Mouse (Mus musculus): ENCODE data around the gene Phf23.

Phf23 gene

DNA sequence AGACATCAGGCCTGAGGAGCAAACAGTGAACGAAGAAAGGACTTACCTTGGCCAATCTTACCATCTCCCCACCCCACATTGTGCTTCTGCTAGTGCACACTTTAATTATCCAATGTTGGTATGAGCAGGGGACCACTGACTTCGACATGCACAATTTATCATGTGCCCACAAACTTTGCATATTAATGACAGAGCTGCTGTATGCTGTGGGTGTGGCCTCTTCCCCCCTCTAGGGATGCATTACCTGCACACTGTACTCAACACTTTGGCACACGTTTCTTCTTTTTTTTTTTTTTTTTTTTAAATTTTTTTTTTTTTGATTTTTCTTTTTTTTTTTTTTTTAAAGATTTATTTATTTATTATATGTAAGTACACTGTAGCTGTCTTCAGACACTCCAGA lies 24.8 kb upstream of the Phf23 start:
- no peak for DNase-seq (ENCODE audit: low spot score in 2 of 2)

GRCm38 (mm10) chr11:69974907-69975306 lies 20.7 kb upstream of the Phf23 start:
- DNase-seq (ENCODE audit: low spot score in 2 of 2): no peak

DNA sequence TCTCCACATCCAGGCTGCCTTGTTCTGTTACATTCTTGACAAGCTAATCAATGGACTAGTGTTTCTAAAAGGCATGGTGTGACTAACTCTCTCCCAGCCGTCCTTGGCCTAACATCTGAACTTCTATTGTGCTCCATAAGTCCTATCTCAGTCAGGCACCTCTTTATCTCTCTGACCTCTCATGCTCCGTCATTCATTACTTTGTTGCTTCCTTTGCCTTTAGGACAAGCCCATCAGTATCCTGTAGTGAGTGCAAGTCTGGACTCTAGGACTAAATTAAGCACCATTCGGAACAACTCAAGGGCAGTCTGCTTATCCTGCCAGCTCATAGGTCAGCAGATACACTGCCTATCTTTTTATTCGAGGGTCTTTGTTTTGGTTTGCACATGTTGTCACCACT lies 19.3 kb upstream of the Phf23 start:
- DNase-seq (ENCODE audit: low spot score in 2 of 2): no peak

- no peak for DNase-seq (ENCODE audit: low spot score in 2 of 2)
These were observed 15.8 kb upstream of the Phf23 start for GRCm38 (mm10) chr11:69979827-69980195.

GRCm38 (mm10) chr11:69980196-69981140 lies 15.1 kb upstream of the Phf23 start:
- peak; percentile 99 for DNase-seq (ENCODE audit: low spot score in 2 of 2)

- no peak for DNase-seq (ENCODE audit: low spot score in 2 of 2)
These were observed 14.3 kb upstream of the Phf23 start, which contains the start of gene Ctdnep1 for GRCm38 (mm10) chr11:69981141-69981762. Gene Ctdnep1, plus strand, starts transcription at chr11:69981156.

- DNase-seq (ENCODE audit: low spot score in 2 of 2): no peak
These were observed 13.4 kb upstream of the Phf23 start, which contains the start of gene Elp5 for GRCm38 (mm10) chr11:69982225-69982624. Gene Elp5, minus strand, starts transcription at chr11:69982517.

DNA sequence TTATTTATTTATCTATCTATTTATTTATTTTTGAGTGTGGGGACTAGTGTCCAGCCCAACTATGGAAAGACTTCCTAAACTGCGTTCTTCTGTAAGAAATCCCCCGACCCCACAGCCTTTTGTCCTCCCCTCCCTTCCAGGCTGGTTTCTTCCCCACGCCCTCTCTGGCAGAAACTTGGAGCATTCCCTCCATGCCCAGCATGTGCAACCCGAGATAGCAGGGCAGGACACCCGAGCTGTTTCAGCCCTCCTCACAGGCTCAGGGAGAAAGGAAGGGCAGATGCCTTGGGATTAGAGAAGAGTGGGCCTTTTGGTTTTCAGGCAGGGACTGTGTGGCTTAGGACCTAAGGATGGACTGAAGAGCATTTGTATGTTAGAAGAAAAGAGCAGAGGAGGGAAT lies 12.7 kb upstream of the Phf23 start:
- DNase-seq (ENCODE audit: low spot score in 2 of 2): no peak

GRCm38 (mm10) chr11:69983377-69983776 lies 12.2 kb upstream of the Phf23 start:
- DNase-seq (ENCODE audit: low spot score in 2 of 2): no peak

GRCm38 (mm10) chr11:69984431-69984830 lies 11.1 kb upstream of the Phf23 start:
- DNase-seq (ENCODE audit: low spot score in 2 of 2): no peak

DNA sequence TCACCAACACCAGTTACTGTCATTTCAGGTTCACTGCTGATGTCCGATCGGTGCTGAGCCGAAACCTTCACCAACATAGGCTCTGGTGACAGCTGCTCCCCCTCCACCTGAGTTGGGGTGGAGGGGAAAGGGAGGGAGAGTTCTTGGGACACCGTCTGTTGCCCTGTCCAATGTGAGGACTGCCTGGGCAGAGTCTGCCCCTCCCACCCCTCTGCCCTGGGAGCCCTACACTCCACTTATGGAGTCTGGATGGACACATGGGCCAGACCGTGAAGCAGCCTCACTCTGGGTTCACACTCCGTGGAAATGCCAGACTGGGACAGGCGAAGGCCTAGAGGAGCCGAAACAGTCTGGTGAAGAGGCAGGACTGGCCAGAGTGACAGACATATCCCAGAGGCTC lies 5.6 kb upstream of the Phf23 start:
- DNase-seq (ENCODE audit: low spot score in 2 of 2): no peak

DNA sequence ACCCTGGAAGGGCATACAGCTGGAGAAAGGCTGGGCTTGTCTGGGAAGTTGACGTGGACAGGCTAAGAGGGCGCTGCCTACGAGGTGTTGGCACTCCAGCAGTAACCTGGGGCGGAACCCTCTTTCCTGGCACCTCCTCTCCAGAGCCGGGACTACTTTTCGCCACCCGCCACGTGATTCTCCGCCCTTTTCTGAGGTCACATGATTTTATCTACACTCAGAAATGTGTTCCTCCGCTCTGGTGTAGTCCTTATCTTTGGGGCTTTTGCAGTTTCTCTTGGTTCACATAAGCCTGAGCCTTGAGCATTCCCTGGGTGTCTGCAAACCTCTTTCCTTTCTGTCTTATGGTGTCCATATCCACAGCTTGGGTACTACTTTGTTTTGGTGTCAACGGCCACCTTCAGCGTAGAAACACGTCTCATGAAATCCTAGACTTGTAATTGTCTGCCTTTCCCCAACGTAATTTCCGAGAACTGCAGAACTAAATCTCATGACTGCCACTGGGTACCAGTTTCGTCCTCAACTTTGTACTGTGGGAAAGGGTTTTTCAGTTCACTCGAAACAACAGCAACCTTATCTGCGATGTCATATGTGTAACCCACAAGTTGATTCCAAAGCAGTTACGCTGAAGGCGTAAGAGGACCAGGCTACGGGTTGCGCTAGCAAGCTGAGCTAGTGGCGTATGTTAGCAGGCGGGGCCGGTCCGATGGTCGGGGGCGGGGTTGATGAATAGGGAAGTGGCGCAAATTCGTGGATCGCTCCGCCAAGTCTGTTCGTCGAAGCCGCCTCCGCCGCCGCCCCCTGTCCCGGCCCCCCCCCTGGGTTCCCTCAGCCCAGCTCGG lies 4.5 kb upstream of the Phf23 start, which contains the start of gene Gabarap:
Gabarap (plus strand) TSS at position 294 of the 842 bp plus-strand sequence.
- peak; percentile 93 to 94 for DNase-seq (ENCODE audit: low spot score in 2 of 2)

- DNase-seq (ENCODE audit: low spot score in 2 of 2): no peak
These were observed 3.9 kb upstream of the Phf23 start for GRCm38 (mm10) chr11:69991711-69992110.

DNA sequence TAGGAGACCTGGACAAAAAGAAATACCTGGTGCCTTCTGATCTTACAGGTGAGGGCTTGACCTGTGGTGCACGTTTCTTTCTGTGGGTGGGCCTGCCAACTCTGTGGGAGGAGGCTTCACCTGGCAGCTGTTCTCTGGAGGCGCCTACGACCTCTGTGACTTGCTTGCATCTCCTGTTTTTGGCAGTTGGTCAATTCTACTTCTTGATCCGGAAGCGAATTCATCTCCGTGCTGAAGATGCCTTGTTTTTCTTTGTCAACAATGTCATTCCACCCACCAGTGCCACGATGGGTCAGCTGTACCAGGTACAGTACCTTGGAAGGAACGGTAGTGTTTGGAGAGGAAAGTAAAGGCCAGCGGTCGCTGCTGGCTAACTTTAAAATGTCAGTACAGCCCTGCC lies 3.2 kb upstream of the Phf23 start:
- DNase-seq (ENCODE audit: low spot score in 2 of 2): no peak

GRCm38 (mm10) chr11:69992932-69993331 lies 2.6 kb upstream of the Phf23 start:
- no peak for DNase-seq (ENCODE audit: low spot score in 2 of 2)

DNA sequence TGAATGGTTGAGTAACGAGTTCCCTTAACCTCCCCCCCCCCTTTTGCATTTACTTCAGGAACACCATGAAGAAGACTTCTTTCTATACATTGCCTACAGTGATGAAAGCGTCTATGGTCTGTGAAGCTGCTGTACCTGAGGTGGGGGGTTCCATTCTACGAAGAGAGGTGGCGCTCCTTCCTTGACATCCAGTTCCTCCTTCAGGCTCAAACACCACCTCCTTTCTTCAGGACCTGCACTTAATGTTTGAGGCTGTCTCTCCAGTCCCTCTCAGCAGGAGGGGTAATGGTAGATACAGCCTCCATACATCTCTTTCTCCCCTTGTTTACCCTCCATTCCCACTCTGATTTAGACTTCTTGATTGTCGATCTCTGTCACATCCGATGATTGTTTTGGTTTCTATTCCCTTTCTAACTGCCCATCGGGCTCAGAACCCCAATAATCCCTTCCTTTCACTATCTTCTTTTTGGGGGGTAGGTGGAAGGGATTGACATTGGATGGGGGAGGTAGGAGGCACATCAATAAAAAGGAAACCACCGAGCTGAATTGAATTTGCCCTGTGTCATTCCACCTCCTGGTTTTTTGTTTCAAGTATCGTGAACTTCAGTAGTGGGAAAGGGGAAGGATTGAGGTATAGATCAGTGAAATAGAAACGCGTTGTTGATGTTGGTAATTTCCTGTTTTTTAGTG lies 1.0 kb upstream of the Phf23 start:
- no peak for DNase-seq (ENCODE audit: low spot score in 2 of 2)

DNA sequence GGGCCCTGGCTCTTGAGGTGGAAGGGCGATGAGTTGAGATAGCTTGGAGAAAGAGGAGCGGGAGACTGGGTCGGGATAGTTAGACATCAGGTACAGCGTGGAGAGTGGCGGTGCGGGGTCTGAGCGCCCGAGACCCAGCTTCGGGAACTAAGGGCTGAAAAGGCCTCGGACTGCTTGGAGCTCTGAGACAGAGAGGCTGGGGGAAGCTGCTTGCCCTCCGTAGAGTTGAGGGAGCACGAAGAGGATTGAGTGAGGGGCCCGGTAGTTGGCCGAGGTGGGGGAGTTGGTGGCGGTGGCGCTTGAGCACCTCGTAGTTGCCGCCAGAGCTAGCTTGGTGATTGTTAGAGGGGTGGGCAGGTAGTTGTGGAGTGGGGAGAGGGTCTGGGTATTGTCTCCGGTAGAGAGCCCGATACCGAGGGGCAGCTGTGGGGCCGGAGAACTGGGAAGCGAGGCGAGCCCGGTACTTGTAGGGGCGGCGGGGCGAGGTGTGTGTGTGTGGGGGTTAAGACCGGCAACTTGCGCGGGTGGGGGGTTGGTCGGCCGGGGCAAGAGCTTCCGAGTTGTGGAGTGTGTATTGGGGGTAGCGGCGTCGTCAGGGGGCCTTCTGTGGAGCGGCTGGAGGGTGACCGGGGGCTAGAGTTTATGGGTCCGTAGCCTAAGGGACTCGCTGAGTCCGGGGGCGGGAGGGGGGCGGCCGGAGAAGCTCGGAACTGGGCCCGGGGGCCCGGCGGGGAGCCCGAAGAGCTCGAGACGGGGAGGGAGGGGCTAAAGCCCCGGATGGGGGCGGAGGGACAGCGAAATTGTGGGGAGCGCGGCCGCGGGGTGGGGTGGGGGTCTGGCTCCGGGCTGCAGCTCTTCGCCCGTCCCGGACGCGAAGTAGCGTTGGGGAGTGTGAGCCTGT lies 834 bp downstream of the Phf23 start:
- no peak for DNase-seq (ENCODE audit: low spot score in 2 of 2)

- peak in 1 of 2 experiments; percentile 59 for DNase-seq (ENCODE audit: low spot score in 2 of 2)
These were observed 1.5 kb downstream of the Phf23 start for GRCm38 (mm10) chr11:69997070-69997509.

DNA sequence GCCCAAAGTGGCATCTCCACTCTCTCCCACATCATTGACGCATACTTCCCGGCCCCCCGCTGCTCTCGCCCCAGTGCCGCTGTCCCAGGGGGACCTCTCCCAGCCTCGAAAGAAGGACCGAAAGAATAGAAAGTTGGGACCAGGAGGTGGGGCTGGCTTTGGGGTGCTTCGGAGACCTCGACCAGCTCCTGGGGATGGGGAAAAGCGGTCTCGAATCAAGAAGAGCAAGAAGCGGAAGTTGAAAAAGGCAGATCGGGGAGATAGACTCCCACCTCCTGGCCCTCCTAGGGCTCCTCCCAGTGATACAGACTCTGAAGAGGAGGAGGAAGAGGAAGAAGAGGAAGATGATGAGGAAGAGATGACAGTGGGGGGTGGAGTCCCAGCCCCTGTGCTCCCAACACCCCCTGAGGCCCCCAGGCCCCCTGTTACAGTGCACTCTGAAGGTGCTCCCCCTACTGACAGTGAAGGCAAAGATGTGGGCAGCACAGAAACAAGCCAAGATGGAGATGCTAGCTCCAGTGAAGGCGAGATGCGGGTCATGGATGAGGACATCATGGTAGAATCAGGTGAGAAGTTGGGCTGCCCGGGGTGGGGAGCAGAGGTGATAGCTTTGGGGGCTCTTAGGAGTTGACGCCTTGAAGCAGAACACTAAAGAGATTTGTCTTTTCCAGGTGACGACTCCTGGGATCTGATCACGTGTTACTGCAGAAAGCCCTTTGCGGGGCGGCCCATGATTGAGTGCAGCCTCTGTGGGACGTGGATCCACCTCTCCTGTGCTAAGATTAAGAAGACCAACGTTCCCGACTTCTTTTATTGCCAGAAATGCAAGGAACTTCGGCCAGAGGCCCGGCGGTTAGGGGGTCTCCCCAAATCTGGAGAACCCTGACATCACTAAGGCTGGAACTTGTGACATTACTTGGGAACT lies 3.3 kb downstream of the Phf23 start:
- DNase-seq (ENCODE audit: low spot score in 2 of 2): no peak

Data from frontal cortex, postnatal 14 days (tissue).